Mouse (Mus musculus): ENCODE results near the gene Cit. TPM values are rescaled to one million over a fixed set of nuclear protein-coding genes. Genes with fewer than 3 reads are reported as not detected.

The Cit gene
- polyA plus RNA-seq, 1 experiment from 2014 or later = 21.5 TPM

DNA sequence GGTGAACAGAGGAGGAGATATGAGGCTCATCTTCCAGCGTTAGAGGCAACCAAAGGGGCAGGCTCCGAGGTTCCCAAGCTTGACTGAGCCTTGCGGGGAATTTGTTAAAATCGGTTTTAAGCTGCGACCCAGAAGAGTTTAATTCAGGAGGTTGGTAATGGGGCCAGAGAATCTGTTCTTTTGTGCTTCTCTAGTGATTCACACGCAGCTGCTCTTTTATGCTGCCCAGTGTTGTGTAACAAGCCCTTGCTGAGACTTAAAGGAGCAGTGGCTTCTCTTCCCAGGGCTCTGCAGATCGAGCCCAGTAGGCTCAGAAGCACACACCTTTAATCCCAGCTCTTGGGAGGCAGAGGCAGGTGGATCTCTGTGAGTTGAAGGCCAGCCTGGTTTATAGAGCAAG is 3.4 kb downstream of the Cit start:
- Histone ChIP-seq H3K4me3 (ENCODE audit: low read length) (no peak overlapping the region), H3K27ac (ENCODE audit: low read length) (no peak overlapping the region), H3K36me3 (ENCODE audit: control insufficient read depth, insufficient read depth, low read length) (0 out of 2 replicates have a peak, but pooled peaks cover 9% of the 10 kb centered on the region), H3K9ac (ENCODE audit: low read depth, low read length) (no peak overlapping the region), H3K4me2 (ENCODE audit: low read depth, low read length) (no peak overlapping the region), H3K27me3 (replicated peaks; ENCODE audit: control insufficient read depth, insufficient read depth, low read length) (no peaks in the 10 kb centered on the region), H3K9me3 (ENCODE audit: control insufficient read depth, low read length) (no peaks in the 10 kb centered on the region), H3K4me1 (ENCODE audit: control insufficient read depth, insufficient read depth, low read length) (peaks cover 10% of the 10 kb centered on the region)
- WGBS = 90% methylated on average over 7 of the region's 7 CpGs
- no peak for ATAC-seq

GRCm38 (mm10) chr5:115849263-115849829 is 4.3 kb downstream of the Cit start:
- Histone ChIP-seq H3K4me2 (ENCODE audit: low read depth, low read length) (no peak overlapping the region), H3K4me3 (ENCODE audit: low read length) (no peak overlapping the region), H3K36me3 (ENCODE audit: control insufficient read depth, insufficient read depth, low read length) (0 out of 2 replicates have a peak, but pooled peaks cover 9% of the 10 kb centered on the region), H3K9me3 (ENCODE audit: control insufficient read depth, low read length) (no peaks in the 10 kb centered on the region), H3K27ac (ENCODE audit: low read length) (no peak overlapping the region), H3K27me3 (replicated peaks; ENCODE audit: control insufficient read depth, insufficient read depth, low read length) (no peaks in the 10 kb centered on the region), H3K4me1 (ENCODE audit: control insufficient read depth, insufficient read depth, low read length) (peaks cover 10% of the 10 kb centered on the region), H3K9ac (ENCODE audit: low read depth, low read length) (no peak overlapping the region)
- no peak for ATAC-seq
- 84% methylated on average over 12 of the region's 12 CpGs for WGBS

- no peak for ATAC-seq
- Histone ChIP-seq H3K4me2 (ENCODE audit: low read depth, low read length) (no peak overlapping the region), H3K36me3 (ENCODE audit: control insufficient read depth, insufficient read depth, low read length) (0 out of 2 replicates have a peak, but pooled peaks cover 9% of the 10 kb centered on the region), H3K4me3 (ENCODE audit: low read length) (no peak overlapping the region), H3K9me3 (ENCODE audit: control insufficient read depth, low read length) (no peaks in the 10 kb centered on the region), H3K9ac (ENCODE audit: low read depth, low read length) (no peak overlapping the region), H3K4me1 (ENCODE audit: control insufficient read depth, insufficient read depth, low read length) (peaks cover 8% of the 10 kb centered on the region), H3K27ac (ENCODE audit: low read length) (no peak overlapping the region), H3K27me3 (replicated peaks; ENCODE audit: control insufficient read depth, insufficient read depth, low read length) (no peaks in the 10 kb centered on the region)
- WGBS = 77% methylated on average over 17 of the region's 17 CpGs
These were observed 5.4 kb downstream of the Cit start for GRCm38 (mm10) chr5:115850250-115851028.

DNA sequence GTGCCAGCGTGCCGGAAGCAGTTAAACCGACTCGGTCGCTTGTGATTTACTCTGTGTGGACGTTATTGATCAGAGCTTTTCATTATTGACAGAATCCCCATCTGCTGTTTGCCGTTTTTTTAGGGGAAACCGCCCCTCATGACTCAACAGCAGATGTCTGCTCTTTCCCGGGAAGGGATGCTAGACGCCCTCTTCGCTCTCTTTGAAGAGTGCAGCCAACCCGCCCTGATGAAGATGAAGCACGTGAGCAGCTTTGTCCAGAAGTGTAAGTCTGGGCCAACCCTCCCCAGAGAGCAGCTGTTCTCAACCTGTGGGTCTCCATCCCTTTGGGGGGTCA is 5.9 kb downstream of the Cit start:
- Histone ChIP-seq H3K4me1 (ENCODE audit: control insufficient read depth, insufficient read depth, low read length) (peaks cover 3% of the 10 kb centered on the region), H3K9ac (ENCODE audit: low read depth, low read length) (no peak overlapping the region), H3K36me3 (ENCODE audit: control insufficient read depth, insufficient read depth, low read length) (0 out of 2 replicates have a peak, but pooled peaks cover 9% of the 10 kb centered on the region), H3K27ac (ENCODE audit: low read length) (no peak overlapping the region), H3K4me2 (ENCODE audit: low read depth, low read length) (no peak overlapping the region), H3K9me3 (ENCODE audit: control insufficient read depth, low read length) (no peaks in the 10 kb centered on the region), H3K27me3 (replicated peaks; ENCODE audit: control insufficient read depth, insufficient read depth, low read length) (no peaks in the 10 kb centered on the region), H3K4me3 (ENCODE audit: low read length) (no peak overlapping the region)
- no peak for ATAC-seq
- 72% methylated on average over 13 of the region's 13 CpGs for WGBS

DNA sequence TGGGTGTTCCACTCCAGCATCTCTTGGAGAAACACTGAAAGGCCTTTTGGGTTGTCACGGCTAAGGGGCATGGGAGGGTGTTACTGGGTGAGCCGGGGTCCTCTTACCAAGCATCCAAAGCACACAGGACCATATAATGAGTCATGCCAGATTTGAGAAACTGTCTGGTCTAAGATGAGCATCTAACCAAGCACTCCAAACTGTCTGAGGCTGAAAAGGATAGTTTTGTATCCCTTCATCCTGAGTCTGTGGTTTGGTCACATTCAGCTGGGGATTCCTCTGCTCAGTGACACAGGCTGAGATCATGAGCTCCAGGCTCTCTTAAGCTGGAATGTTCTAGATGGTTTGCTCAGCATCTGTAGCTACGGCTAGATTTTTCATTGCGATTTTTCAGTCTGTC is 7.4 kb downstream of the Cit start:
- Histone ChIP-seq H3K27me3 (replicated peaks; ENCODE audit: control insufficient read depth, insufficient read depth, low read length) (no peaks in the 10 kb centered on the region), H3K27ac (ENCODE audit: low read length) (no peak overlapping the region), H3K36me3 (ENCODE audit: control insufficient read depth, insufficient read depth, low read length) (0 out of 2 replicates have a peak, but pooled peaks cover 9% of the 10 kb centered on the region), H3K9me3 (ENCODE audit: control insufficient read depth, low read length) (no peaks in the 10 kb centered on the region), H3K4me2 (ENCODE audit: low read depth, low read length) (no peak overlapping the region), H3K4me1 (ENCODE audit: control insufficient read depth, insufficient read depth, low read length) (no peaks in the 10 kb centered on the region), H3K4me3 (ENCODE audit: low read length) (no peak overlapping the region), H3K9ac (ENCODE audit: low read depth, low read length) (no peak overlapping the region)
- 95% methylated on average over 4 of the region's 4 CpGs for WGBS
- ATAC-seq = no peak

GRCm38 (mm10) chr5:115853691-115854090 is 8.6 kb downstream of the Cit start:
- Histone ChIP-seq H3K27ac (ENCODE audit: low read length) (no peak overlapping the region), H3K36me3 (ENCODE audit: control insufficient read depth, insufficient read depth, low read length) (0 out of 2 replicates have a peak, but pooled peaks cover 9% of the 10 kb centered on the region), H3K4me2 (ENCODE audit: low read depth, low read length) (no peak overlapping the region), H3K9me3 (ENCODE audit: control insufficient read depth, low read length) (no peaks in the 10 kb centered on the region), H3K4me1 (ENCODE audit: control insufficient read depth, insufficient read depth, low read length) (no peaks in the 10 kb centered on the region), H3K4me3 (ENCODE audit: low read length) (no peak overlapping the region), H3K9ac (ENCODE audit: low read depth, low read length) (no peak overlapping the region), H3K27me3 (replicated peaks; ENCODE audit: control insufficient read depth, insufficient read depth, low read length) (no peaks in the 10 kb centered on the region)
- no peak for ATAC-seq
- 89% methylated on average over 9 of the region's 9 CpGs for WGBS

DNA sequence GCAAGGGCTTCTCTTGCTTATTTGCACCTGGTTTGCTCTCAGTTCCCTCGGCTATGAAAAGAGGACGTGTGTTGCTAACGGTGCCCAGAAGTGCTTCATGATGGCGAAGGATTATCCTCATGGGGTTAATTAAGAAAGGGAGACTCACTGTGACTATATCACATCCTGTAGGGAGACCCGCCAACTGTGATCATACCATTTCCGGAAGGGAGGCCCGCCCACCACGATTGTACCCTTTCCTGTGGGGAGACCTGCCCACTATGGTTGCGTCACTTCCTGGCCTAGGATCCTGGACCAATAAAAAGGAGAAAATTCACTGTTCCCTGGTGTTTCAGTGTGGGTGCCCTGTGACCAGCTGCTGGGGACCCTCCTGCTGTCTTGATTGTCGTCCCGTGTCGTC is 9.3 kb downstream of the Cit start:
- no peak overlapping the region for H3K4me2 ChIP-seq (ENCODE audit: low read depth, low read length)
- no peaks in the 10 kb centered on the region for H3K9me3 ChIP-seq (ENCODE audit: control insufficient read depth, low read length)
- no peaks in the 10 kb centered on the region for H3K4me1 ChIP-seq (ENCODE audit: control insufficient read depth, insufficient read depth, low read length)
- no peak overlapping the region for H3K9ac ChIP-seq (ENCODE audit: low read depth, low read length)
- H3K27ac ChIP-seq (ENCODE audit: low read length) = no peak overlapping the region
- H3K36me3 ChIP-seq (ENCODE audit: control insufficient read depth, insufficient read depth, low read length) = 0 out of 2 replicates have a peak, but pooled peaks cover 9% of the 10 kb centered on the region
- no peaks in the 10 kb centered on the region for H3K27me3 ChIP-seq (replicated peaks; ENCODE audit: control insufficient read depth, insufficient read depth, low read length)
- no peak overlapping the region for H3K4me3 ChIP-seq (ENCODE audit: low read length)
- no peak for ATAC-seq
- WGBS = 83% methylated on average over 12 of the region's 12 CpGs

DNA sequence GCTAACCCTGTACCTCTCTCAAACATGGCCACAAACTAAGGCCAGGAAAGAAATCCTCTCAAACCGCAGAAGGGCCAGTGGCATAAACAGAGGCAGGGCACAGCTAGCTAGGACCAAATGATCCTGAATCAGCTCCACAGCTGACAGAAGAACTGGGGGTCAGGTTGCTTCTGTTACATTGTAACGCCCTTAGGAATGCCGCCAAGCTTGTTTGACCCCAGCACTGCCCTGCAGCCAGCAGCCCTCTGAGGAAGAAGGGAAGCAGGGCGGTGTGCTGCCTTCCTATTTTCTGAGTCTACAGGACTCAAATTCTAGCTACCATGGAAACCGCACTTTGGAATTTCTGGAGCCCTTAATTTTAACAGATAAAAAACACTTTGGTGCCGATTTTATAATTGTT is 13.6 kb downstream of the Cit start:
- Histone ChIP-seq H3K36me3 (ENCODE audit: control insufficient read depth, insufficient read depth, low read length) (no peaks in the 10 kb centered on the region; the same call in 1 of the 2 replicates), H3K27ac (ENCODE audit: low read length) (no peak overlapping the region), H3K4me1 (ENCODE audit: control insufficient read depth, insufficient read depth, low read length) (no peaks in the 10 kb centered on the region), H3K4me2 (ENCODE audit: low read depth, low read length) (no peak overlapping the region), H3K4me3 (ENCODE audit: low read length) (no peak overlapping the region), H3K27me3 (replicated peaks; ENCODE audit: control insufficient read depth, insufficient read depth, low read length) (no peaks in the 10 kb centered on the region), H3K9ac (ENCODE audit: low read depth, low read length) (no peak overlapping the region), H3K9me3 (ENCODE audit: control insufficient read depth, low read length) (no peaks in the 10 kb centered on the region)
- 58% methylated on average over 6 of the region's 6 CpGs for WGBS
- ATAC-seq = no peak

DNA sequence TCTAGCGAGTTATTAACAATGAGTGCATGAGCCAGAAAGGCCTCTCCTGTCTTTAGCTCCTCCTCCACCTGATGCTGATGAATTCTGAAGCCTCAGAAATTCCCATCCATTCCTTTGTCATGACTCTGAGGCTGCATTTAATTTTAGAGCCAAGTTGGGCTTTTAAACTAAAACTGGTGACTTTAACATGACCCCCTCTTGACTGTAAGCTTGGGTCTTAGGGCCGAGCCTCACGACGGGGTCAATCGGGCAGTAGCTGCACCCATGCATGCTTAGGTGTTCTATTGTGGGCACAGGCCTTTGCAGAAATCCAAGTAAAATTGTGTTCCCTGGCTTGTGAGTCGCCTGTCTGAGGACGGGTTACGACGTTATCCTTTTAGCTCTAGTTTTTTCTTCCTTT is 14.4 kb downstream of the Cit start:
- H3K27ac ChIP-seq (ENCODE audit: low read length) = no peak overlapping the region
- 87% methylated on average over 9 of the region's 9 CpGs for WGBS
- no peak overlapping the region for H3K4me2 ChIP-seq (ENCODE audit: low read depth, low read length)
- ATAC-seq = no peak
- no peak overlapping the region for H3K9ac ChIP-seq (ENCODE audit: low read depth, low read length)
- no peaks in the 10 kb centered on the region for H3K9me3 ChIP-seq (ENCODE audit: control insufficient read depth, low read length)
- no peaks in the 10 kb centered on the region; the same call in 1 of the 2 replicates for H3K36me3 ChIP-seq (ENCODE audit: control insufficient read depth, insufficient read depth, low read length)
- H3K4me1 ChIP-seq (ENCODE audit: control insufficient read depth, insufficient read depth, low read length) = no peaks in the 10 kb centered on the region
- no peaks in the 10 kb centered on the region for H3K27me3 ChIP-seq (replicated peaks; ENCODE audit: control insufficient read depth, insufficient read depth, low read length)
- H3K4me3 ChIP-seq (ENCODE audit: low read length) = no peak overlapping the region

All from intestine, embryonic 16.5 days (tissue).